Mouse (Mus musculus) gastrocnemius, postnatal 25 days (tissue): Measurements from ENCODE around the gene Ndufa4l2. TPM values are rescaled to one million over a fixed set of nuclear protein-coding genes. Genes with fewer than 3 reads are reported as not detected.
A peak's percentile ranks its signal among the peaks of the same experiment; 100 is the strongest.

Experiments
- DNase-seq: peaks from one replicate; pipeline ENCODE4 v3.0.0; 2022
- total RNA-seq, 2 experiments: library from RNA; stranded (reverse); gene quantifications; 1 replicate in 1 of 2; 2 replicates in 1 of 2; pipeline ENCODE4 v1.2.3; 2021

The Ndufa4l2 gene
- total RNA-seq, 2 experiments from 2014 or later, result 11.4 to 15.1 TPM

DNA sequence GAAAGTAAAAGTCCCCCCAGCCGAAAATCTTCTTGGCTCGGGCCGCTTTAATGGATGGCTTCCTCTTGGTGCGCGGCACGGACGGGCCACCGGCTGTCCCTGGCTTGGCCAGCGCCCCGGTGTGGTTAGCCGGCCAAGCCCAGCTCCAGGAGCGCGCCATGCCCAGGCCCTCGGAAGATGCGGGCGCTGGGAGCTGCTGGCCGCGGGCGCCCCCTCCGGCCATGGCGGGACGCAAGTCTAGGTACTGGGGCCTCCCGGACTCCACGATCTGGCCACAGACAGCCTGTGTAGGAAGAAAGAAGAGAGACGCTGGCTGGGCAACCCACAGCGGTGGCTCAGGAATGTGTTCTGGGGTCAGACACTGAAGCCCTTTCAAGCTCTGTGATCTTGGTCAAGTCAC lies 11.9 kb downstream of the Ndufa4l2 start:
- DNase-seq, result peak; percentile 56

DNA sequence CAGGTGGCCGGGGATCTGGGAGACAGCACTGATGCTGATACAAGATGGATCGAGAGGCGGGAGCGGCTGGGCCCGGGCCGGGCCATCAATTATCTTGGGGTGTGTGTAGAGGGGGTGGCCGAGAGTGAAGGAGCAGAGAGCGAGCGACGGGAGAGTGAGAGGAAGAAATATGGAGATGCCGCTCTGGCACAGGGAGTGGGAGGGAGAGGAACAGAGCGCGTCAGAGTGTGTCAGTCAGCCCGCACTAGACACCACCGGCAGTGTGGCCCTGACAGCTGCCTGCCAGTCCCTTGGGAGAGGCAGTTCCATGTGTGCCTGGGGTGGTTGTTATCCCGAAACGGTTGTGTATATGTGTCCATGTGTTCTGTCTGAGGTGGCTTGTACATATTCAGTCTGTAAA lies 12.7 kb downstream of the Ndufa4l2 start:
- DNase-seq, result no peak

DNA sequence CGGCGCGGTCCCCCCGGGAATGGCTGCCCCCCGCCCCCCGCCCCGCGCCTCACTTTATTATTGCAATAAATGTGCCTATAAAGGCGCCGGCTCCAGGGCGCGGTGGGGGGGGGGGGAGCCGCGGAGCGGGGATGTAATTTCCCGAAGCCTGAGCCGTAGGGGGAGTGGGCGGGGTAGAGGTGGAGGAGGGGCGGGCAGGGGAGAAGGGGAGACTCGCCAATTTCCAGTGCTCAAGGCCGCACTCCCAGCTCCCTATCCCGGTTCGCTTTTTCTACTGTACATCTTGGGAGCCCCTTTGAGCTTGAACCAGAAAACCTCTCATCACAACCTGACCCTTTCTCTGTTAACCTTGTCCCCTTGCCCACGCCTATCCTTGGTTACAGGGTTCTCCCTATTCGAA lies 16.2 kb downstream of the Ndufa4l2 start:
- no peak for DNase-seq

DNA sequence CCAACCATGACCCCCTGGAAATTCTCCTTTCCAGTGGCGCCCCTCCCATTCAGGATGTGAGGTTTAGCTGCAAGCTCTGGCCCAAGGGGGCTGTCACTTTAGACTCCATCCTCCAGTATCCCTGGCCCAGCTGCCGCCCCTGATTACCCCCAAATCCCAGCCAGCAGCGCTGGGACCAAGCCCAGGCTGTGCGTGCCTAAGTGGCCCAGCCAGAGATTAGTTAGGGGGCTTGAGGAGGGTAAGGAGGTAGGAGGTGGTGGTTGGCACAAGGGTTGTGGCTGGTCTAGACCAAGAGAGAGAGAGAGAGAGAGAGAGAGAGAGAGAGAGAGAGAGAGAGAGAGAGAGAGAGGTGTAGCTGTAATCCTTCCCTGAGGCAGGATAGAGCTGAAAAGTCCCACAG lies 16.8 kb downstream of the Ndufa4l2 start:
- no peak for DNase-seq

DNA sequence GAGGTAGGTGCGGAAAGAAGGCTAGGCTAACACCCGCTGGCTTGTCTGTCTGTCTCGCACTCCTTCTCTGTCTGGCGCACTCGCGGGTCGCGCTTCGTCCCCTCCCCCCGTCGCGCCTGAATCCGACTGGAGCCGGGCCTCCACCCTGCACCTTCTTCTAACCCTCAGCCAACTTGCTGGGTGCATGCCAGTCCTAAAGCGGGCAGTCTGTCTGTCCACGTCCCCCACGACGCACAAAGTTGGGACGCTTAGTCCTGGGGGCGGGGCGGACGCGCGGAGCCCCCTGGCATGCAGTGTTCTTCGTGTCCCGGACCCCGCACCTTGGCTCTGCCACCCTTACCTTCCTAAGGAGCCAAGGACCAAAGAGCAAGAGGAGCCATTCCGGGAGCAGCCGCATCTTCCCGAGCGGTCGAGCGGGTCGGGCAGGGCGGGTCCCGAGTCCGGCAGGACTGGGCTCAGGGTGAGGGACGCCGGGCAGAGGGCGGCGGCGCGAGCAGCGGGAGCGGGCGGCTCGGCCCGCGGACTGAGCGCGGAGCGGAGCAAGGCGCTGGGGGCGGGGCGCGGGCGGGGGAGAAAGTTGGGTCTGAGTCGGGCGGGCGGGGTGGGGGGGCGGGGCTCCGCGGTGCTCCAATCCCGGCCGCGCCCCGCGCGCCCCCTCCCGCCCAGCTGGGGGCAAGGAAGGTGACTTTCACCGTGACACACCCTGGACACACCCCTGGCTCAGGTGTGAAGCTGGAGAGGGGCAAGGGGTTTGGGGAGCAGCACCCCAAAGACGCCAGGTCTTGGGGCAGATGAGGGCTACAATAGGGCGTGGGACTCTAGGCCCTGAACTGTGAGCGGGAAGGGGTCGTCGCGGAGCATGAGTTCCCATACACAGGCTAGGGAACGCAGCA lies 19.5 kb downstream of the Ndufa4l2 start, which contains the start of gene Nxph4:
Gene Nxph4, minus strand, starts transcription at position 524 of the 893 bp plus-strand sequence.
- no peak for DNase-seq

DNA sequence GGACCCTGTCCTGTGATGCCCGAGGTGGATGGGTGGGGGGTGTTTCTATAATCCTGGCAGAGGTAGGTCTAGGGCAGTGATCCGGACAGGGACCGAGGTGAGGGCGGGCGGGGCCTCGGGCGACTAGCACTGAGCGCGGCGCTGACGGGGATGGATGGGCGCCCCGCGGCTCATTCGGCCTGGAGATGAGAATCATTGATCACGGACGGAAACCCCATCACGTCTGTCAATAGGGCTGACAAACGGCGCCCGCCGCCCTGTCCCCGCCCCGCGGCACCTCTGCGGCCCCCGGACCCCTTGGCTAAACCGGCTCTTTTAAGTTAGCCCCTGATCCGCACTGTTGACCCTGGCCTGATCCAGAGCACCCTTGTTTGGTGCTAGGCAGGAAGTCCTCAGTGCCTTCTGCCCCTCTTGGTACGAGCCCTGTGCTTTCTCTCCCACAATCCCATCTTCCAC lies 20.2 kb downstream of the Ndufa4l2 start:
- DNase-seq, result no peak

DNA sequence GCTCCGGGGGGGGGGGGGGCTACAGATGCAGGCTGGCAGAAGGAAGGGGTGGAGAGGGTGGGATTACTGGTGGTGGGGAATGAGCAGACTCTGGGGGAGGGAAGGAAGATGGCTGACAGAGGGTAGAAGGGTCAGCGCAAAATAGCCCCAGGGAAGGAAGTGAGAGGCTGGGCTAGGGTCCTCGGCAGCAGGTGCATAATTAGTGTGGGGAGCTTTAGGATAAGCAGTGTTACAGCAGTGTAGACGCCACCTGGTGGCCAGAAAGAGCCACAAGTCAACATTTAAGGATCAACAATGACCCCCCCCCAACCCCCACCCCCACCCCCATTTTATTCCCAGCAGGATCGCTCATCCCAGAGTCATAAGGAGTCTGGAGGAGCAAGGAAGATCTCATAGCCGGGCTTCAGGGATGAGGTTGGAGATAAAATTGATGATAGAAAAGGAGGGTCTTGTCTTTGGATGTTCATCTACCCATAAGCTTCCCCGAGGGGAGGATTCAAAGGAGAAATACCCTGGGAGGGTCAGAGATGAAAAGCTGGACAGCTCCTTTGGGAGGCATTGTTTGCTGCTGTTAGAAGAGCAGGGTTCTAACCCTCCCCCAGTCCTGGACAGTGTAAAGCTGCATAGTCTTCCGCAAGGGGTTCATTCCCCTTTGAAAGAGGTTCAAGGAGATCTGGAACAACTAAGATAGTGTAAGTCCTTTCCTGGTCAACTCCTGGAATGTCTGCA lies 22.0 kb downstream of the Ndufa4l2 start:
- no peak for DNase-seq

DNA sequence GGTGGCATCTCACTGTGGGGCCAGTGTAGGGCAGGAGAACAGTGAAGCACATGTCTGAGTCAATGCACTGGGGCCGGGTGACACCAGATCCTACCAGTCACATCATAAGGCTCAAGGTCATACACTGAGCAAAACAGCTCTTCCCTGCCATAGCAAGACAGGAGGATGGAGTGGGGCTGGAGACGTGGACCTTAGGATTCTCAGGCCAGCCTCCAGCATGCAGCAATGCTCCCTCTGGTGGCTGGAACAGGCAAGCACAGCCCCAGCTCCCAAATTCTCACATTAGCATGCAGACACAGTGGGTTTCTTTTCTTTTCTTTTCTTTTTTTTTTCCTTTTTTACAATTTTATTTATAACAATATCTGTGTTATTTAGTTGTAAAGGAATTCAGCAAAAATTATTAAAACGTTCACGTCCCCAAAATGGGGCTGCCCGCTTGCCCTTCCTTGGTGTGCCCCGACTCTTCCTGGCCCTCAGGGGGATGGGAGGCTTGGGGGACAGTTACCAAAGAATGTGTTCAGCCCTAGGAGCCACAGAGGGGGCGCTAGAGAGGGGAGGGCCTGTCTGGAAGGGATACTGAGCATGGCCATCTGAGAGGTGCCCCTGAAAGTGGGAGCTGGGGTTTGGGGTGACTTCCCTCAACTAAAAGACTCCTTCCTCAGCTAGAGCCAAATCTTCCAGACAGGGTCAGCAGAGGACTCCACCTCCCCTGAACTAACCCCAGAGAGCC lies 23.3 kb downstream of the Ndufa4l2 start:
- DNase-seq, result peak; percentile 62

DNA sequence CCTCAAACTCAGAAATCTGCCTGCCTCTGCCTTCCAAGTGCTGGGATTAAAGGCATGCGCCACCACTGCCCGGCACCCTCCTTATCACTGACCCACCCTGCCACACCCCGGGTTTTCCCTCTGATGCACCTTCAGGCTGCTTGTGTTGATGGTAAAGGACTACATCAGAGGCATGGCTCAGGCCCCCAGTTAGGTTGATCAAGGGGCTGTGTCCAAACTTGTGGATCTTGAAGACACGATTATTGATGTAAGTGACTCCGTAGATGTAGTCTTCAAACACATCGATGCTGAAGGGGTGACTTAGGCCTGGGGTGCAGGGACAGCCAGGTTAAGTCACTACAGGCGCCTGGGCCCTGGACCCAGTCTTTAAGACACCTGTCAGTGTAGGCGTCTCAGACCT lies 26.7 kb downstream of the Ndufa4l2 start:
- no peak for DNase-seq

DNA sequence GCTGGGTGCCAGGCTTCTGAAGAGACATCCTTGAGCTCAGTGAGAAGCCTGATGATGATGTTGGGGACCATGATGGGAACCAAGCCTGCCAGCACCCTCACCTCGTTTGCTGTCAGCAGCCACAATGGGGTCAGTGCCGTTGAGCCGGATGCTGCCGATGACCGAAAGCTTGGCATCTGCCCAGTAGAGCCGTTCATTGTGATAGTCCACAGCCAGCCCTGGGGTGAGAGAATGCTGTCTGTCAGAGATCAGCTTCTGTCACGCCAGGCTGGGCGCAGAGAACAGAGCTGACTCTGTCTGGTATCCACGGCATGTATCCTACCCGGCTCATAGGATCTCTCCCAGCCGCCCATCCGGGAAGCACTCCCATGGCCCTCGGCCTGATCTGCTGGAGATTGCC lies 27.3 kb downstream of the Ndufa4l2 start:
- no peak for DNase-seq

DNA sequence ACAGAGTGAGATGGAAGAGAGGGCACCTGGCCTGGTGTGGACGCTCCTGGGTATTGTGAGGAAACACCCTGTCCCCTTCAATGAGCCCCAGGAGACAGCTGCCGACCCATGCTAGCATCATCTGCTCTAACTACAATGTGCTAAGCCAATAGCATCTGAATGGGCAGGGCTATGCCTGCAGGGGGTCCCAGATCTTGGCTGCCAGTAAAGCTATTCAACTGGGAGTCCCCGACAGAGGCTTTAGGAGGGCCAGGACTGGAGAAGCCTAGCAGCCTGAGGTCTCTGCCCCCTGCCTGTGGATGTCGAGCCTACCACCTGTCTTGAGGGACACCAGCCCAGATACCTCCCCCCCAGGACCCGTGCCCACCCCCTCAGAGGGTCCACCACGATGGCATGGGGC lies 28.0 kb downstream of the Ndufa4l2 start:
- DNase-seq, result no peak

DNA sequence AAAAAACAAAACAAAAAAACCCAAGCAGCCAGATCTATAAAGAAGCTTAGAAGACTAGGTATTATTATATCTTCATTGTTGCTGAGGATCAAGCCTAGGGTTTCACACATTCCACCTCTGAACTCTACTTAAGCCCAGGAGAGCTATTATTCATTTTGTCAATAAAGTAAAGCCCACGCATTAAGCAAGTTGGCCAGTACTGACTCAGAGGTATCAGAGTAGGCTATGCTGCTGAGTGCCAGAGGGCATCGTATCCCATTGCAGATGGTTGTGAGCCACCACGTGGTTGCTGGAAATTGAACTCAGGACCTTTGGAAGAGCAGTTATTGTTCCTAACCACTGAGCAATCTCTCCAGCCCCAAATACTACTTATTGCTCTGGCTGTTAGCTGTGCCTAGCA lies 29.1 kb downstream of the Ndufa4l2 start:
- DNase-seq, result no peak

DNA sequence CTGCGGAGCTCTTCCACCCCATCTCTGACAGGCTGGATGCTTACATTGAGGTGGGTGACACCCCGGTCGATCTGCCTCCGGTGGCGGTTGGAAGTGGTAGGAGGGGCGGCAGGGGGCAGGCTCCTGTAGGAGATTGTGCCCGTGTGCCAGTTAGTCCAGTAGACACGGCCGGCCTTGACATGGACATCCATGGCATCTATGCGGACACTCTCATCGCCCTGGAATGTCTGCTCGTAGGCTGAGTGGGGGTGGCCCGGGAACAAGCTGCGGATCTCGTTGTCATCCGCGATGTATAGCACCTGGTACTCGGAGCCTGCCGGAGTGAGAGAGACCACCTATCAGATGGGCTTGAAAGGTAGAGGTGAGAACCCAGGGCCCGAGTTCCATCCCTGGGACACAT lies 29.6 kb downstream of the Ndufa4l2 start:
- no peak for DNase-seq

DNA sequence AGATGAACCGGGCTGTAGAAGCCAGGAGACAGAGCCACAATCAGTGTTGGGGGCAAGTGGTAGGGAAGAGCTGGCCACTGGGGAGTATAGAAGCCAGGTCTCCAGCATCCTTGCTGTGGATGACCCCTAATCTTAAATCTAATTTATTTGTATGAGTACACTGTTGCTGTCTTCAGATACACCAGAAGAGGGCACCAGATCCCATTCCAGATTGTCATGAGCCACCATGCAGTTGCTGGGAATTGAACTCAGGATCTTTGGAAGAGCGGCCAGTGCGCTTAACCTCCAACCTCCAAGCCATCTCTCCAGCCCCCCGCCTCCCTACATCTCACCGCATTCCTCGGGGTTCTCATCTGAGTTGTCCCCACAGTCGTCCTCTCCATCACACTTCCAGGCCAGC lies 31.7 kb downstream of the Ndufa4l2 start:
- DNase-seq, result no peak

DNA sequence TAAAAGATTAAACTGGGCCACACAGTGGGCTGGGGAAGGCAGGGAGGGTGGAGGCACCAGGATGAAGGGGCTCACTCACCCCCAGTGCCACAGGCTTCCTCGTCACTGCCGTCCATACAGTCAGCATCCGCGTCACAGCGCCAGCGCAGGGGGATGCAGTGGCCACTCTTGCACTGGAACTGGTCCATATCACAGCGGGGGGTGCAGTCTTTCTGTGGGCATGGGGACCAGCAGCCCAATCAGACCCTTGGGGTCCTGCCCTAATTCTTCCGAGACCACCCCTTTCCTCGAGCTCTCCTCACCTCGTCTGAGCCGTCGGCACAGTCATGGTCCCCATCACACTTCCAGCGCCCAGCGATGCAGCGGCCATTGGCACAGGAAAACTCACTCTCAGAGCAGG lies 33.5 kb downstream of the Ndufa4l2 start:
- DNase-seq, result no peak

DNA sequence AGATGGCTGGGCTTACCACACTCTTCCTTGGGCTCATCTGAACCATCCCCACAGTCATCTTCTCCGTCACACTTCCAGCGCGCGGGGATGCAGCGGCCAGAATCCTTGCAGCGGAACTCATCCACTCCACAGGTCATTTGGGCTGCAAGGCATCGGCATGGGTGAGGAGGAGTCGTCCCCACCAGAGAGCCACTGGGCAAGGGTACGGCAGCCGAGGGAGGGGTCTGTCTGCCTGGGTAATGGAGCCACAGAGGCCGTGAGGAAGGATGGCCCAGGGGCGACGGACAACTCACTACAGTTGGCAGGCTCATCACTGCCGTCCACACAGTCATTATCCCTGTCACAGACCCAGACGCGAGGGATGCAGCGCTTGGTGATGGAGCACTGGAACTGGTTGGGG lies 35.1 kb downstream of the Ndufa4l2 start:
- DNase-seq, result no peak

DNA sequence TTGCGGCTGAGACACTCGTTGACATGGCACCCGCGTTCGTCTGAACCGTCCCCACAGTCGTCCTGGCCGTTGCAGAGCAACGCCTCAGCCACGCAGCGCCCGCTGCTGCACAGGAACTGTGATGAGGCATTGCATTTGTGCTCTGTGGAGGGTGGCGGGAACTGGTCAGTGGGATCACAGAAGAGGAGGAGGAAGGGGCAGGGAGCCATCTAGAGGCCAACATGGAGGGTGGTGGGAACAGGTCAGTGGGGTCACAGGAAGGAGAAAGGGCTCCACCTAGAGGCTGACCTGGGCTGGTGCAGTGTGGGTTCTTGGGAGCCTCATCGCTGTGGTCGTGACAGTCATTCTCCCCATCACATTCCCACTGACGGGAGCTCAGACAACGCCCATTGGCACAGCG lies 40.9 kb downstream of the Ndufa4l2 start:
- no peak for DNase-seq

DNA sequence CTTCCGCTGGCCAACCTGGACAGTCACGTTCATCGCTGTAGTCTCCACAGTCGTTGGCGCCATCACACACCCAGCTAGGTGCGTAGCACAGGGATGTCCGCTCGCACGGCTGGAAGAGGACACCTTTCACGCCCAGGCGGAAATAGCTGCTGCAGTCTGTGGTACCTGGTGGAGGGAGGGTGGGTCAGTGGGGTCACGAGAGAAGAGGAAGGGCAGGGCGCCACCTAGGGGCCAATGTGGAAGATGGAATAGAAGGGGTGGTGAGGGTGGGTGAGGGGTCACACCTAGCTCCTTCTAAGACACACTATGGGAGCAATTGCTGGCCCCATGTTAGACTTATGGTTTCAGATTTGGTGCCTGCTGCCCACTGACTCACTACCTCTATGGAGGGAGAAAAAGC lies 42.6 kb downstream of the Ndufa4l2 start:
- no peak for DNase-seq

DNA sequence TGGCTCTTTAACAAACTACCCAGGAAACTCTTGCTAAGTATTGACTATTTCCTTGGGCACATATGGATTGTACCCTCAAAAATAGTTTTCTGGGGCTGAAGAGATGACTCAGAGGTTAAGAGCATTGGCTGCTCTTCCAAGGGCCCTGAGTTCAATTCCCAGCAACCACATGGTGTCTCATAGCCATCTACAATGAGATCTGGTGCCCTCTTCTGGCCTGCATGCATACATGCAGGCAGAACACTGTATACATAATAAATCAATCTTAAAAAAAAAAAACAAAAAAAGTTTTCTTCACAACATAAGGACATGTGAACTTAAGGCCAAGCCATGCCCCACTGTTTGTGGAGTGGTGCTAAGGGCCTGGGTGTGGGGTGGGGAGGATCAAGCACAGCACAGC lies 46.4 kb downstream of the Ndufa4l2 start:
- DNase-seq, result no peak

DNA sequence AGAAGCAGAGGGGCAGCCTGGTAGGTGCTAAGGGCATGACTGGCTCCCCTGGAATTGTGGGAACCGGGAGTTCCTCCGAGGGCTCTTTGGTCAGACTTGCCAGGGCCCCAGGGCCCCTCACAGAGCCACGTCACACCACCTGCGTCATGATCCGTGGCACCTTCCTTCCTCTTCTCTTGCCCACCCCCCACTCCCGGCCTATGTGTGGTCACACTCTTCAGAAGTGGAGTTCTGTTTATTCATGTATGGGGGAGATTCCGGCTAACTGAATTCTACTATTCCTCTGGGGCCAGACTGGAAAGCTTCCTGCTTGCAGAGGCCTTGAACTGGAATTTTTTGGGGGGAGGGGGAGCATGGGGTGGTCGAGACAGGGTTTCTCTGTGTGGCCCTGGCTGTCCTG lies 49.1 kb downstream of the Ndufa4l2 start:
- DNase-seq, result no peak

DNA sequence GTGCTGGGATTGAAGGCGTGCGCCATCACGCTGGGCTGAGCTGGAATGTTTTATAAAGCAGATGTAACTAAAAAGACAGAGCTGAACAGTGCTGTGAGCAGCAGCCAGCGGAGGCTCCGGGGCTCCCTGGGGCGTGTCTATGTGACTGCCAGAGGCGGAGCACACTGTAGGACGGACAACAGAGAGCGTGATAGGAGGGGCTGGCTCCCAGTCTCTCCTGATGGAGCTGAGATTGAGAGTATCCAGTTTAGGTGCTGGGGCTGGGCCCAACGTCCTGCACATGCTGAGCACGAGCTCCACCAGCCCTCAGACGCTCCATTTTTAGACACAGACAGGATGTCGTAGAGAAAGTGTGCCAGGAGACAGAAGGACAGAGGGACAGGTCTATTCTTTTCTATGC lies 49.5 kb downstream of the Ndufa4l2 start:
- peak; percentile 41 for DNase-seq
